Mouse (Mus musculus): Measurements from ENCODE around the gene Mtg2. TPM values are rescaled to one million over a fixed set of nuclear protein-coding genes. Genes with fewer than 3 reads are reported as not detected.

Mtg2 gene
- polyA plus RNA-seq (2012; rRNA removed) (28.5 and 29.8 TPM in 2 replicates), polyA plus RNA-seq (2014; fragmentation: Nextera tagmentation; extraction: Ambion mirVana) (22.1 and 24.3 TPM in 2 replicates)

DNA sequence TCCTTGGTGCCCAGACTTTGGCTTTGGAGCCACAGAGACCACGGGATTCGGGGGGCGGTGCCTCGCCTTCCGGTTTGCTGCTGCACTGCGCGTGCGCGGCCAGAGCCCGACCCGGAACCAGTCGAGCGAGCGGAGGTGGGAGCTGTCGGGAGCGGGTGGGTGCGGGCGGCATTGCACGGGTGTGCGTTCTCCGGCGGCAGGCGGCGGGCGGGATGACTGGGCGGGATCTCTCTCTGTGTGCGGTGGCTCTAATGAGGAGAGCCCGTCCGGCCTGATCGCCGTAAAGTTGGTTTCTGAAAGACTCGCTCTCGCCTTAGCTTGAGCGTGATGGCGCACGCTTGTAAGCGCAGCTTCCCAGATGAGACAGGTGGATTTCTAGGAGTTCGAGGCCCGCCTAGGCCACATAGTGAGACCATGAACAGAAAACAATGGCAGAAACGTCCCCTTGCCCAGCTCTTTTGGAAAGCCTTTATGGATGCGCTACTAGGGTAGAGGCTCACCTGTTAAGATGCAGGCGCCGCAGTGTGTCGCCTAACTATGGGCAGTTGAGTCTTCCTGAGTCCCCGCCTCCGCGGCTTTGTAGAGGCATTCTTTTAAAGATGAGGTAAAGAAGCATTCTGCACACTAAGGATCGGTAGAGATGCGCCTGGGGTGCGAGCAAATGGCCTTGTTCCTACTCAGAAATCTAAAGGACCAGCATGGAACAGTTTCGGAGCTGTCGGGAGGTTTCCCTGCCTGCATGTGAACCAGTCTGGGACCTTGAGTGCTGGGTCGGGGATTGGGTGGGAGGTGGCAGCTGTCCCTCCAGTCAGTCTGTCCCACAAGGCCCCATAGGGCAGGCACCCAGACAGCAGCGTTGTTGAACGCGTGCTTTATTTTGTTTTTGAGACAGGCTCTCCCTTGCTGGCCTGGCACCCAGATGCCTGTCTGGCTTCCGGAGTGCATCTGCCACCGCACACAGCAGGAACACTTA, at the start of gene Mtg2:
Gene Mtg2 (plus strand): TSS at position 108 of the 973 bp plus-strand sequence.
- ATAC-seq (ENCODE audit: low FRiP score, low read depth) (peak; percentile 97), DNase-seq (ENCODE audit: low spot score) (peak; percentile 89)
- no peaks in the 10 kb centered on the region for H3K27me3 ChIP-seq (ENCODE audit: control insufficient read depth, insufficient read depth, low read length)
- H3K27ac ChIP-seq (replicated peaks; ENCODE audit: low read depth, low read length) = peak within 1 kb of the TSS; percentile 55; the same call in 1 of the 2 replicates
- H3K9me3 ChIP-seq (ENCODE audit: control insufficient read depth, low read length) = no peaks in the 10 kb centered on the region
- H3K9ac ChIP-seq (ENCODE audit: low read depth, low read length, severe bottlenecking) = peak within 1 kb of the TSS; percentile 74
- H3K4me3 ChIP-seq (replicated peaks; ENCODE audit: low read length) = peak within 1 kb of the TSS; percentile 78
- 5% methylated on average over 56 of the region's 58 CpGs for WGBS
- TF ChIP-seq POLR2A (IDR thresholded peaks at IDR 0.05; ENCODE audit: borderline replicate concordance, extremely low read depth, insufficient read depth, insufficient read length) = peak; percentile 87; the same call in 1 of the 2 replicates
- peaks cover 9% of the 10 kb centered on the region for H3K4me1 ChIP-seq (ENCODE audit: control insufficient read depth, insufficient read depth, low read length)
- H3K4me2 ChIP-seq (replicated peaks; ENCODE audit: low read depth, low read length, severe bottlenecking) = peak within 1 kb of the TSS; percentile 86
- H3K36me3 ChIP-seq (ENCODE audit: control insufficient read depth, insufficient read depth, low read length) = peaks cover 14% of the 10 kb centered on the region

GRCm38 (mm10) chr2:180020919-180021318, 49.5 kb upstream of the Mtg2 start:
- no peak for DNase-seq (ENCODE audit: low spot score)
- Histone ChIP-seq H3K4me2 (replicated peaks; ENCODE audit: low read depth, low read length, severe bottlenecking) (no peak overlapping the region), H3K27me3 (ENCODE audit: control insufficient read depth, insufficient read depth, low read length) (no peaks in the 10 kb centered on the region), H3K9ac (ENCODE audit: low read depth, low read length, severe bottlenecking) (no peak overlapping the region), H3K36me3 (ENCODE audit: control insufficient read depth, insufficient read depth, low read length) (no peaks in the 10 kb centered on the region), H3K9me3 (ENCODE audit: control insufficient read depth, low read length) (no peaks in the 10 kb centered on the region), H3K4me1 (ENCODE audit: control insufficient read depth, insufficient read depth, low read length) (peaks cover 21% of the 10 kb centered on the region), H3K27ac (replicated peaks; ENCODE audit: low read depth, low read length) (no peak overlapping the region), H3K4me3 (replicated peaks; ENCODE audit: low read length) (no peak overlapping the region)
- TF ChIP-seq POLR2A (IDR thresholded peaks at IDR 0.05; ENCODE audit: borderline replicate concordance, extremely low read depth, insufficient read depth, insufficient read length) = no peak
- ATAC-seq (ENCODE audit: low FRiP score, low read depth) = no peak
- WGBS = 76% methylated on average over 8 of the region's 8 CpGs

DNA sequence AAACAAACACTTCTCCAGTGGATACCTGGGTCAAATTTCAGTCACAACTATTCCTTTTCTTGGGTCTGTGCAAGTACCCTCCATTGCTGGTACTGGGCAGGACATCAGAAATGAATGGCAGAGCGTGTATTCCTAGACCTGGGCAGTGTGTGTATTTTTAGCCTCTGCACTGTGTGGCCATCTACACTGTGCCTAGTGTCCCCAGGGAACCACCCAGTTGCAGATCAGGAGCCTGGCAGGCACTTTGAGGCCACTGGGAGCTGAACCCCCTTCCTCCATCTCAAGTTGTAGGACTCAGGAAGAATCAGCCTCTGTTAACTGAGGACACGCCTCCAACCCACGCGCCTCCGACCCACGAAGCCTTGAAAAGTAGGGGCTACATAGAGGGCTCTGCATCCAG, 47.6 kb upstream of the Mtg2 start:
- peaks cover 32% of the 10 kb centered on the region for H3K4me1 ChIP-seq (ENCODE audit: control insufficient read depth, insufficient read depth, low read length)
- WGBS = 46% methylated on average over 6 of the region's 6 CpGs
- ATAC-seq (ENCODE audit: low FRiP score, low read depth) = no peak

GRCm38 (mm10) chr2:180024401-180025098, 45.8 kb upstream of the Mtg2 start, which contains the start of gene Lsm14b:
Gene Lsm14b (plus strand): TSS chr2:180024987.
- Histone ChIP-seq H3K4me2 (replicated peaks; ENCODE audit: low read depth, low read length, severe bottlenecking) (peak within 1 kb of the TSS; percentile 86), H3K4me1 (ENCODE audit: control insufficient read depth, insufficient read depth, low read length) (peaks cover 30% of the 10 kb centered on the region), H3K9ac (ENCODE audit: low read depth, low read length, severe bottlenecking) (peak within 1 kb of the TSS; percentile 85), H3K9me3 (ENCODE audit: control insufficient read depth, low read length) (no peaks in the 10 kb centered on the region), H3K27ac (replicated peaks; ENCODE audit: low read depth, low read length) (peak within 1 kb of the TSS; percentile 88), H3K4me3 (replicated peaks; ENCODE audit: low read length) (peak within 1 kb of the TSS; percentile 96), H3K27me3 (ENCODE audit: control insufficient read depth, insufficient read depth, low read length) (no peaks in the 10 kb centered on the region), H3K36me3 (ENCODE audit: control insufficient read depth, insufficient read depth, low read length) (peaks cover 22% of the 10 kb centered on the region)
- ATAC-seq (ENCODE audit: low FRiP score, low read depth) (peak; percentile 94), DNase-seq (ENCODE audit: low spot score) (peak; percentile 96)
- WGBS = under 1% methylated on average over 49 of the region's 80 CpGs
- TF ChIP-seq POLR2A (IDR thresholded peaks at IDR 0.05; ENCODE audit: borderline replicate concordance, extremely low read depth, insufficient read depth, insufficient read length) = no peak

More for the DNA sequence above, 47.6 kb upstream of the Mtg2 start:
- Histone ChIP-seq H3K4me2 (replicated peaks; ENCODE audit: low read depth, low read length, severe bottlenecking) (no peak overlapping the region), H3K27me3 (ENCODE audit: control insufficient read depth, insufficient read depth, low read length) (no peaks in the 10 kb centered on the region), H3K4me3 (replicated peaks; ENCODE audit: low read length) (no peak overlapping the region), H3K9ac (ENCODE audit: low read depth, low read length, severe bottlenecking) (no peak overlapping the region), H3K9me3 (ENCODE audit: control insufficient read depth, low read length) (no peaks in the 10 kb centered on the region), H3K36me3 (ENCODE audit: control insufficient read depth, insufficient read depth, low read length) (peaks cover 4% of the 10 kb centered on the region), H3K27ac (replicated peaks; ENCODE audit: low read depth, low read length) (no peak overlapping the region)
- no peak for TF ChIP-seq POLR2A (IDR thresholded peaks at IDR 0.05; ENCODE audit: borderline replicate concordance, extremely low read depth, insufficient read depth, insufficient read length)
- DNase-seq (ENCODE audit: low spot score) = no peak
